Mouse (Mus musculus) layer of hippocampus, adult 9-11 months (tissue): Measurements from ENCODE around the gene Dcaf8.

Experiments
- DNase-seq: peaks from one replicate; pipeline ENCODE4 v3.0.0; 2022

Dcaf8 gene

GRCm38 (mm10) chr1:172147835-172148278 is at the start of gene Dcaf8:
Dcaf8 (plus strand) TSS chr1:172148084.
- DNase-seq = peak; percentile 97

GRCm38 (mm10) chr1:172099325-172100033 is 48.4 kb upstream of the Dcaf8 start:
- no peak for DNase-seq

- DNase-seq = no peak
Observed at GRCm38 (mm10) chr1:172103619-172104018, 44.3 kb upstream of the Dcaf8 start.

GRCm38 (mm10) chr1:172105101-172105500 is 42.8 kb upstream of the Dcaf8 start:
- no peak for DNase-seq

- no peak for DNase-seq
Observed at GRCm38 (mm10) chr1:172107777-172108477, 40.0 kb upstream of the Dcaf8 start.

GRCm38 (mm10) chr1:172116948-172117347 is 30.9 kb upstream of the Dcaf8 start:
- peak; percentile 27 for DNase-seq

- DNase-seq = no peak
Observed at GRCm38 (mm10) chr1:172119100-172119499, 28.8 kb upstream of the Dcaf8 start.

GRCm38 (mm10) chr1:172119720-172120119 is 28.2 kb upstream of the Dcaf8 start:
- peak; percentile 44 for DNase-seq

- DNase-seq = no peak
Observed at GRCm38 (mm10) chr1:172122671-172123070, 25.2 kb upstream of the Dcaf8 start.

- no peak for DNase-seq
Observed at GRCm38 (mm10) chr1:172124572-172124971, 23.3 kb upstream of the Dcaf8 start.

GRCm38 (mm10) chr1:172126376-172127347 is 21.2 kb upstream of the Dcaf8 start, which contains the start of gene Pex19:
Pex19 (plus strand) TSS chr1:172126755.
- peak; percentile 70 for DNase-seq

GRCm38 (mm10) chr1:172127487-172127886 is 20.4 kb upstream of the Dcaf8 start:
- DNase-seq = no peak

- DNase-seq = no peak
Observed at GRCm38 (mm10) chr1:172128563-172128962, 19.3 kb upstream of the Dcaf8 start.

GRCm38 (mm10) chr1:172129108-172129507 is 18.8 kb upstream of the Dcaf8 start:
- DNase-seq = no peak

- no peak for DNase-seq
Observed at GRCm38 (mm10) chr1:172129780-172130179, 18.1 kb upstream of the Dcaf8 start.

GRCm38 (mm10) chr1:172132319-172132718 is 15.6 kb upstream of the Dcaf8 start:
- no peak for DNase-seq

- no peak for DNase-seq
Observed at GRCm38 (mm10) chr1:172133535-172133934, 14.3 kb upstream of the Dcaf8 start.

GRCm38 (mm10) chr1:172134072-172134471 is 13.8 kb upstream of the Dcaf8 start:
- no peak for DNase-seq

GRCm38 (mm10) chr1:172140160-172140559 is 7.7 kb upstream of the Dcaf8 start:
- DNase-seq = no peak

- DNase-seq = no peak
Observed at GRCm38 (mm10) chr1:172140825-172141224, 7.1 kb upstream of the Dcaf8 start.

GRCm38 (mm10) chr1:172141529-172141928 is 6.4 kb upstream of the Dcaf8 start:
- no peak for DNase-seq

- peak; percentile 63 for DNase-seq
Observed at GRCm38 (mm10) chr1:172143570-172143969, 4.3 kb upstream of the Dcaf8 start.
